Mouse (Mus musculus) retina, embryonic 14.5 days (tissue): ENCODE data around the gene Cyp46a1.

ENCODE experiments used
- DNase-seq: peaks from one replicate; pipeline ENCODE4 v3.0.0-alpha.2; 2015; ENCODE audit warnings: low spot score

The Cyp46a1 gene

DNA sequence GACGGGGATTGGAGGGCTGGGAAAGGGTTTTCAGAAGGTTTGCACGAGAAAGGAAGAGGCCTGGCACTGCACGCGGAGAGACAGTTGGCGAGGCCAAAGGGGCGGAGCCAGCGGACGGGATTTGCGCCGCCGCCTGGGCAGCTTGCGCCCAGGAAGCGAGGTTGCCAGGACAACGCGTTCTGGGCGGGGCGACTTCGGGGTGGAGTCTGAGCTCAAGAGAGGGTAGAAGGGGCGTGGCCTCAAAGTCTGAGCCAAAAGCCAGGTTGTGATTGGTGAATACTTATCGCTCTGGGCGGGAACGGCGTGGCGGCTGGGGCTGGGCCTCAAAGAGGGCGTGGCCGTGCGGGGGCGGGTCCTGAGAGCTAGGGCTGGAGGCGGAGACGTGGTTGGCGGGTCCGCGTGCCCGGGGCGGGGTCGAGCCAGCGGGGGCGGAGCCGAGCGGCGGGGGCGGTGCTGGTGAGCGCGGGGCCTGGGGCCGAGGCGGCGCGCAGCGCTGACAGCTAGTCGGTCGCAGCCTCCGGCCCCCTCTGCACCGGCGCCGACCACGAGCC, at the start of gene Cyp46a1:
Gene Cyp46a1 (plus strand): TSS at position 487 of the 551 bp plus-strand sequence.
- DNase-seq = peak; percentile 100

DNA sequence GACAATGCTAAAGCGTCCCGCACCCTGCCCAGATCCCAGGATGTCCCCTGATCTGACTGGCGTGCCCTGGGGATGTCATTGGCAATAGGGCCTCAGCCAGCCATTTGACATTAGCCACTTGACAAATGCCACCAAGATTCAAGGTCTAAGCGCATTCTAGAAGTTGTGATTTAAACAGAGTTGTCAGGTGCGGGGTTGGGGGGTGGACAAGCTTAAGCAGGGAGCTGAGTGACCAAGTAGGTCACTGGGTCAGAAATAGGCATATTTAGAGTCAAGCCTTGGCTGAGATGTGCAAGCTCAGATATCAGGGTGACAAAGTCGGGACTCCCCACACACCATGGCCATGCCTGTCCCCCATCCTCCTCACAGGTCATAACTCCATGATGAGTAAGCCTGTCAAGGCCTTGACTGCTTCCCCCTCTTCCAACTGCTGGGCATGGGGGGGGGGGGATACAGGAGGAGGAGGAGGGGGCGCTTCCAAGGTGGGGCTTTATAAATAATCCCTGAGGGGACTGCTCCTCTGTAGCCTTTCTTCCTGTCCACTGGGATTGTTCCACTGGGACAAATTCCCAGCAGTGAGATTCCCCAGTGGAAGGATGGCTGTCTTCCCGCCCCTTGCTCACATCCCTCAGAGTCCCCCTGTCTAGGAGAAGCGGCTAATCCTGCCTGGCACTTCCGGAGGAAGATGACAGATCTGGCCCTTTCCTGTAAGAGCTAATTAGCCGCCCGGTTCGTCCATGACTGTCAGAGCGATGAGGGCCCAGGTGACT, 49.5 kb upstream of the Cyp46a1 start:
- DNase-seq = peak; percentile 80

DNA sequence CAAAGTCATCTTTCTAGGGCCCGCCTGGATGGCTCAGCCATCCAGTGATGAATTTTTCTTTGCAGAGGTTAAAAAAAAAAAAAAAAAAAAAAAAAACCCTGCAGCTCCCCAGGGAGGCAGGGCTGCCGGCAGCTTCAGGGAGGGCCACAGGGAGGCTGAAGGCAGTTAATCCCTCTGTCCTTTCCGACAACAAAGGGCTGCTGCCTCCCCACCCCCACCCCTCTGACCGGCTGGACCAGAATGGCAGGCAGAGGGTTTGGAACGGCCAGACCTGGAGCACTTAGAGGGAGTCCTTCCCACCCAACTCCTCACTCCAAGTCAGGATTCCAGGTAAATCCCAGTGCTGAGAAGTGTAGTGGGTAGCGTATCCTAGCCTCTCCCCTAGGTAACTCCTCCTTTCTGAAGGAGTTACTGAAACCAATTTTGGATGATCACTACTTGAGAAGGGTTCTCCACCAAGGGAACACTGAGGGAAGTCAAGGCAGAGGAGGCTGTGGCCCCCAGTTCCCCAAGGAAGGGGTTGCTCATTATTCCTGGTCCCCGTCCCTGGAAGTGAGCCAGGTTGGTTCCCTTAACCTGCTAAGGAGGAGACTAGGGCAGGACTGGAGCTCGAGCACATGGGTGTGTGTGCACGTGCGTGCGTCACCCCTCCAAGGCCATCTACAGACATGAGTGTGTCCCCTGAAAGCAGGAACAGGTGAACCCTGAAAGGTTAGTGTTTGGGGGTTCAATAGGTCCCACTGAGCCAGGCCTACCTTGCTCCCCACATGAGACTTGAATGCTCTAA, 48.8 kb upstream of the Cyp46a1 start:
- peak; percentile 66 for DNase-seq

DNA sequence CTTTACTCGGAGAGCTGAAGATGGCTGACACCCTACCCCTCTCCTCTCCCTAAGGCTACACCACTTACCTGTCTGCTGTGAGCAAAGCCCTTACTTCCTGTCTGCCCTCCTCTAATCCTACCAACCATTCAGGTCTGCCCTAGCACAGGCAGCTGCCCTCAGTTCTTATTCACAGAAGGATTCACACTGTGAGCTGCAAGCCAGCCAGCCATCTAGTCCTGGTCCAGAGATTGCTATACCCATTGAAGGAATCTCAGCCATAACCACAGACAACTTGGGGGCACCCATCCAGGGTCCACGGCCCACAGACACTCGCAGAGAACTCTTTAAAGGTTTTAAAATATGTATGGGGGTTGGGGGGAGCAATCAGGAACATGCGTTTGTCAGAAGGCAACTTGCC, 47.8 kb upstream of the Cyp46a1 start:
- DNase-seq = no peak

DNA sequence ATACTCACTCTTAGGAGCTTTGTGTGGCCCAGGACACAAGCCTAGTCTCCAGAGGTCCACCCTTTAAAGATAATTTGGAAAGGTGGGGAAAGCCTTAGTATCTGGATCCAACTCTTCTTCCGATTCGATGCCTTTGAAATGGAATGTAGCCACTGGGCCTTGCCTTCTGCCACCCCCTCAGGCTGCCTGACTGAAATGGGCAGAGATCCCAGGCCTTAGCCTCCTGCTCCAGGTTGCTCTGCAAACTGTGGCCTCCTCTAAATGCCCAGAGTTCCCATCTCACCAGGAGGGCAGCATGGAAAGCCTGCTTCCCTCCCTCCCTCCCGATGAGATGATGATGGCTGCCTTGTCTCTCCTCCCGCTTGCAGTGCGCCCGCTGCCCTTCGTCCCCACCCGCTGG, 47.2 kb upstream of the Cyp46a1 start:
- DNase-seq = no peak

DNA sequence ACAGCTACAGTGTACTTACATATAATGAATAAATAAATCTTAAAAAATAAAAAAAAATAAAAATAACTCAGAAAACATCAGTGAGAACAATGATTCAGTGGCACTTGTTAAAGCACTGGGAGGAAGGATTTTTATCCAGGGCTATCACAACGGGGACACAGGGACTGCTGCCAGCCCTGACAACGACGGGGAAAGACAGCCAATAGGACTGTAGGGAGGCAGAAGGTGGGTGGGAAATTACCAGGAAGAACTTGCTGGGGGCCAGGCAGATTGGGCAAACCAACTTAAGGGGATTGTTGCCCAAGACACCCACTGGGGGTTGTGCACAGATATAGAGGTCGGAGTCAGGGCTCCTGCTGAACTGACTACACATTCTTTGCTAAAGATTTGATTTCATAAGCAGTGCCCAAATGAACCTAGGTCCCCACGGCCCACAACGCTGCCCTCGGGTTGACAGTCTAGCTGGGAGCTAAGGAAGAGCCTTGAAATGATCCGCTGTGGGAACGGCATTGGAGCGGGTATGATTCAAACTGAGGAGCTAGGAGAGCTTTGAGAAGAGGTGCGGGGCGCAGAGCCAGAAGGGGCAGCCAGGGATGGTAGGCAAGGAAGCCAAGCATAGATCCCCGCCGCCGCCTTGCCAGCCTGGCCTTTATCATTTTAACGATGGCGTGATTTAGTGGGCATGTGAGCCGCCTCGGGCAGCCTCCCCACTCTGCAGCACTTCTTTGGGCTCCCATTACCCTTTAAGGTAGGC, 45.9 kb upstream of the Cyp46a1 start:
- no peak for DNase-seq

DNA sequence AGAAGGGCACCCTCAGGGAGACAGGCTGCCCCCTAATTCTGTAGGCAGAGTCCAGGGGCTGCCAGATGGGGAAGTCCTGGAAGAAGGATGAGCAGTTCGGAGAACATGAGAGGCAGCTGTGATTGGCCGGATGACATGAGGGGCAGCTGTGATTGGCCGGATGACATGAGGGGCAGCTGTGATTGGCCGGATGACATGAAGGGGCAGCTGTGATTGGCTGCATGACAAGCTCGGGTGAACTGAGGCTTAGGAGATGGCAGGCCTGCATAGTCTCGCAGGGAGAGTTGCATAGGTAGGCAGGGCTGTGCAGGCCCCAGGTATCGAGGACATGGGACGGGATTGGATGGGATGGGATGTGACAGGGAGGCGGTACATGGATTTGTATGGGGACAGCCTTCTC, 41.8 kb upstream of the Cyp46a1 start:
- peak; percentile 68 for DNase-seq

DNA sequence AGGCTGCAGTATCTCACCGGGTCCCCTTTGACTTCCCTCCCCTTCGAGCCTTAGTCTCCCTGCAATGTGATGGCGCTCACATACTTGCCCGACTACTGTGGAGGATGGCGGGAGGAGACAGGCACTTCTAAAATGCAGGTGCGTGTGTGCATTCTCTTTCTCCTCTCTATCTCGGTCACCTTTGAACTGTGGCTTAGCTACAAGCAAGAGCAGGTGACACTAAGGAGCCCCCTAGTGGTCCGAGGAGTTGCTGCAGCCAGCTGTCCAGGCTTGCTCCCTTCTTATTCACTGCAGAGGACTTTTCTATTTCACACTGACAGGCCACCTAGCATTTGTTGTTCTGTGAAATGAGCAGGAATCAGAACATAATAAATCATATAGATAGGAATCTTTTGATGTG, 41.2 kb upstream of the Cyp46a1 start:
- peak; percentile 94 for DNase-seq

DNA sequence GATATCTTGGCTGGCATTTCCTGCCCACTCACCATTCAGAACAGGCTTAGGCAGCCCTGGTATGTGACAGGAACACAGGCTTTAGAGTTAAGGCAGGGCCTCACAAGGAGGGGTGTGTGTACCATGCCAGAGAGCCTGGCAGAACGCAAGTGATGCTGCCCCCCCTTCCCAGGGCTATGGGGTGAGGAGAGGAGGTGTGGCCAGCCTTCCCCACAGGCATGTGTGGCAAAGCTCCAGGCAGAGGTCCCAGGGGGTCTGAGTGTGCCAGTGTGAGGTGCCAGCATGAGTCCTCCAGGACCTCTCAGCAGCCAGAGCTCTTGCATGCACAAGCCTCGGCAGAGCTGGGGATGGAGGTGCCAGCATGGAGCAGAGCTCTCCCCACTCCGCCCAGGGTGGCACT, 39.6 kb upstream of the Cyp46a1 start:
- DNase-seq = no peak

DNA sequence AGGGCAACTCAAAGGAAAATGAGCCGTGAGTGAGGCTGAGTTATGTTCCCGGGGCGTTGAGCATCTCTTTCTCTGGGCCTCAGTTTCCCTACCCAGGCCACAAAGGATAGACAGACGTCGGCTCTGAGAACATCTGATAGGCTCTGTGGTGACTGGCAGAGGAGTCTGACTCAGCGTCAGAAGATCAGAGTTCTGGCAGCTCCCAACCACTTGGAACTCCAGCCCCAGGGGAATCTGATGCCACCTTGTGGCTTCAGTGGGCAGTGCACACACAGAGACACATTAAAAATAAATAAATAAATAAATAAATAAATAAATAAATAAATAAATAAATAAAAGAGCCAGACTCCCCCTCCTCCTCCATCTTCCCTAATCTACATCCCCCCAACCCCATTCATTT, 37.1 kb upstream of the Cyp46a1 start:
- peak; percentile 63 for DNase-seq

DNA sequence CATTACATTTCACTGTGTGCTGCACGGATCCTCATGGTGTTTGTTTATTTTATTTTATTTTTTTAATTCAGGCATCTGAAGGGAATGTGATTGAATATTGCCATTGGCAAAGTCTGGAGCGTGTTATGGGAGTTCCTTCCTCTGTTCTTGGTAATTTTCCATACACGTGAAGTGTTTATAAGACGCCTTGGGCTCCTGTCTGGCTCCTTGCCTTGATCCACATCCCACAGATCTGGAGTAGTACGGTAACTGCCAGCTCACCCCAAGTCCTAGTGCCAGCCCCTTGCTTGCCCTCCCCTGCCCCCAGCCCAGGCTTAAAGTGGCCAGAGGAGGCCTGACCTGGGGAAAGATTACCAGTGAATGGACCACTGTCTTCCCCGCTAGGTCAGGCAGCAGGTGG, 33.2 kb upstream of the Cyp46a1 start:
- DNase-seq = no peak

DNA sequence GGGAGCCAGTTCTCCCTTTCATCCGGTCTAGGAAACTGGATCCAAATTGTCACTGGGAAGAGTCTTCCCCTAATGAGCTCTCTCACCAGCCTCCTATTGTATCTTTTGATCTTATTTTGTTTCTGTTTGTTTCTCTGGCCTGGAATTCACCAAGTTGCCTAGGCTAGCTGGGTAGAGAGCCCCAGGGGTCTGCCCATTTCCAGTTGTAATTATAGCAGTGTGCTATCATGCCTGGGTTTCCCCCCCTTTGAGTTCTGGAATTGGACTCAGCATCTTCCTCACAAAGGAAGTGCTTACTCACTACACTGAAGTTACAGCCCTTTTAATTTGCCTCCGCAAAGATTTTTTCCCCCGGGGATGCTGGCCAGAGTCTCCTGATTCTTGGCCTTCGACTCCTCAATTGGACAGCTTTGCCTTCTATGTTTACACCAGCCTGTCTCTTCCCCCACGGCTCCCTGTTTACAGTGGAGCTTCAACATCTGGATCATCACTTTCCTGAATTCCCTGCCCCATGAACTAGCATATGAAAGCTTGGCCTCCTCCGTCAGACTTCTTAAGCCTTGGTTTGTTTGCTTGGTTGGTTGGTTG, 30.3 kb upstream of the Cyp46a1 start:
- peak; percentile 23 for DNase-seq

DNA sequence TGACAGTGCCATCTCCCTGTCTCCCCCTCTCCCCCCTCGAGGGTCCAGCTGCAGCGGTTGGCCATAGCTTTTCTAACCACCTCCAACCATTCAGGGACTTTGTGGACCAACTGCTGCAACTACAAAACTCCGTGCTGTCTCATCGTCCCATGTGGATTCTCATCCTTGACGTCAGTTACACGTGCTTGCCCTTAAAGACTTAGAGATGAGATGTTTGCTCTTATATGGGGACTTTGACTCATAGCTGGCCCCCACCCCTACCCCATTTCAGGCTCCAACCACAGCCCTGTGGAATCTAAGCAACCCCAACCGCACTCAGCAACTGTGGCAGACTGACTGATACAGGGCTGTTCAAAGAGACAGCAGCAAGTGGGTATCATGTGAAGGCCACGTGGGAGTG, 29.0 kb upstream of the Cyp46a1 start:
- no peak for DNase-seq

DNA sequence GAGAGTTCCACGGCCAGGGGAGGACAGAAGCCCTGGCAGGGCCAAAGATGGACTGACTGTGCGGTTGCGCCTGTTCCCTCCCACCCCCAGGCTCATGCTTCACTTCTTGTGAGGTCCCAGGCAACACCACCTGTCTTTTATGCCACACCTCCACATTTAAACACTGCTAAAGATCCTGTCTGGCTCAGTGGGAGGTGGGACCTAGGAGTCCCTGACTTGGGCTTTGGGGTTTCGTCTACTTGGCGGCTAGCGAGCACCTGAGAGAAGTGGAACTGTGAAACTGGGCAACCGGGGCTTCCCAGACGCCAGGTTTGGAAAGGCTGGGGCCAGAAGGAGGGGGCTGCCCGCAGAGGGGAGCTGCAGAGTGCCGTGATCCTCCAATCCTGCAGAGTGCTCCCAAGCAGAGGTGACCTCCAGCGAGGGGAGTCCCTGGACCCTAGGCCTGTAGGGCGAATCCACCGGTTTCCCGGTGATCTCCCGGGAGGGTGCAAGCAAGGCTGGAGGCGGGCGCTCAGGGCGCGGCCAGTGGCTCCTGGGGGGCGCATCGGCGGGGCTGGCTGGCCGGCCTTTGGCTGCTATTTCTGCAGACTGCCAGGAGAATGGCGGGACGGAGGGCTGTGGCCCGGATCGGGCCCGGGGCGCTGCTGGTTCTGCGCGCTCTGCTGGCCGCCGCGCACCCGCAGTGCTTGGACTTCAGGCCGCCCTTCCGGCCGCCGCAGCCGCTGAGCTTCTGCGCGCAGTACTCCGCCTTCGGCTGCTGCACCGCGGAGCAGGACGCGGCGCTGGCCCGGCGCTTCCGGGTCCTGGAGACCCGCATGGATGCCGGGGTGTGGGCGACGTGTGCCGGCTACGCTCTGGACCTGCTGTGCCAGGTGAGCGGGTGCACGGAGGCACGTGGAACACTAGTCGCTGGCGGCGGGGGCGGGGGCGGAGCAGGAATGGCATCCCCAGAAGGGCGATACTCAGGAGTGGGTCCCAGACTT, 28.1 kb upstream of the Cyp46a1 start, which contains the start of gene Hhipl1:
Gene Hhipl1 (plus strand): TSS at position 459 of the 983 bp plus-strand sequence.
- DNase-seq = peak; percentile 68

DNA sequence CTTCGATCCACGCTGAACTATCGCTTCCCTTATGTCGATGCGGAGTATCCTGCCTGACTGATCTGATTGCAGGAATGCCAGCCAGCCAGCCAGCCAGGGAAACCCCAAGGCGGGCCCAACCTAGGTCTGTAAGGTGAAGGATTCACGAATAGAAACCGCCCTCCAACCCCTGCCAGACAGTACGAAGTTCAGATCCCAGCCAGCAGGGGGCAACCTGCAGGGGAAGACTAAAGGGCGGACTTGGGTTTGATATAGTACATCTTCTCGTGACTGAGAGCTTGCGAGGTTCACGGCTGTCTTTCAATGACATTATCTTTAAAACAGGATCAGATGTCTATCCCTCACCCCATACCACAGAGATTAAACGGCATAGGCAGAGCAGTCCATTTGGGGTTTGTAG, 26.6 kb upstream of the Cyp46a1 start:
- peak; percentile 77 for DNase-seq

DNA sequence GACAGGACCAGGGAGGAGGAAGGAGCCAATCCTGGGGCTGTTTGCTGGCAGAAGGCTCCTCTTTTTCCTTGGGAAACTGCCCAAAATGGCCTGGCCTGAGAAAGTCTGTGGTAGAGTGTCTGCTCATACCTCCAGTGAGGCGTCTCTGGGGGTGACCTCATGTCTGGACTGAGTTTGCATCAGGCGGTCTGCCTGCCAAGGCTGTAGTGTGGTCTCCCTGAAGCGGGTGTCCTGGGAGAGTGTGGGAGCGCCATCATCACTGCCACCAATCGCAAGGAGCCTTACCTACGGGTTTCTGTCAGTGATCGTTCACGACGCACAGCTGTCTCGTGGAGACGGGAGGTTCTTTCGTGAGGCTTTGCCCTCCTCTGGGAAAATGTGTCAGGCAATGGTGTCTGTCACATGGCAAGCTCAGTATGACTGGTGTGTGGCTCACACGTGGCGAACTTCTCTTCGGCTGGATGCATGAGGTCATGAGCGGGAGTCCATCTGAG, 25.8 kb upstream of the Cyp46a1 start:
- DNase-seq = no peak

DNA sequence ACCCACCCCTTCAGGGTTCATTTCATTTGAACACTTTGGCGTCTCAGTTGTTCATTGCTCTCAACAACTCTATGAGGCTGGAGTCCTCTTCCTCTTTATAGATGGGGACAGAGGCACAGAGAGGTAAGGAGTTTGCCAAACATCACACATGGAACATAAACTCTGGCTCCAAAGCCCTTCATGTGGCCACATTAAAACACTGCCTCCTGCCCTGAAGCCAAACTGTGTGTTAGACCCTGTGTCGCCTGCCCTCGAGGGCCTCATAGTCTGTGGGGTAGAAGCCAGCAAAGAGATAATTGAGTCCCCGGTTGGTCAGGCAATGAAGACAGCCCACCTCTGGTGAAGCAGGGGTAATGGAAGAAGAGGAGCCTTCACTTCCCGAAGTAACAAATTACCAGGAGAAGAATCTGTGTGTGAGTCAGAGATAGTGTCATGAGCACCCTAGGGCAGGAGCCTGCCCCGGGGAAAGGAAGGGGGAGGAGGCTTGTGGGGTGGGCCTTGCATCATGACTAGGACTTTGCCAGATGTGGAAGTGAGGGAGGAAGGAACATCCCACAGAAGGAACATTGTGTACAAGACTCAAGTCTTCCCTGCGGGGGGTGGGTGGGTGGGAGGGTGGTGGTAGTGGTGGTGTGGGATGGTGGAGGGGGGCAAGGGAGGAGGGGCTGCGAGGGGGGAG, 24.9 kb upstream of the Cyp46a1 start:
- DNase-seq = no peak

DNA sequence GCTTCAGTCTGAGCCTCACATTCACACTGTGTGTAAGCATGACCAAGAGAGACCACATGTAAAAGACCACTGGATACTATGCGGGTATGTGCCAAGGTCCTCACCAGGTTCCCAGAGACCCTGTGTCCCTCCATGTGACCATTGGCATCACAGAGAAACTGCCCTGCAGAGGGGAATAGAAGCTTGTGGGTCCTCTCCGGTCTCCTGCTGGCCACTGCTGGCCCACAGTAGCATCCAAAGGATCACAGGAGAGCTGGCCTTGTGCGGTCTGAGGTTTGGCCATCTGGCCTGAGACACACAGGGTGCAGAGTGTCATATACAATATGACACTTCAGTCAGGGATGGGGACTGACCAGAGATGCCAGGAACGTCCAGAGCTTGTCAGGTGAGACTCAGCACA, 24.1 kb upstream of the Cyp46a1 start:
- DNase-seq = no peak

DNA sequence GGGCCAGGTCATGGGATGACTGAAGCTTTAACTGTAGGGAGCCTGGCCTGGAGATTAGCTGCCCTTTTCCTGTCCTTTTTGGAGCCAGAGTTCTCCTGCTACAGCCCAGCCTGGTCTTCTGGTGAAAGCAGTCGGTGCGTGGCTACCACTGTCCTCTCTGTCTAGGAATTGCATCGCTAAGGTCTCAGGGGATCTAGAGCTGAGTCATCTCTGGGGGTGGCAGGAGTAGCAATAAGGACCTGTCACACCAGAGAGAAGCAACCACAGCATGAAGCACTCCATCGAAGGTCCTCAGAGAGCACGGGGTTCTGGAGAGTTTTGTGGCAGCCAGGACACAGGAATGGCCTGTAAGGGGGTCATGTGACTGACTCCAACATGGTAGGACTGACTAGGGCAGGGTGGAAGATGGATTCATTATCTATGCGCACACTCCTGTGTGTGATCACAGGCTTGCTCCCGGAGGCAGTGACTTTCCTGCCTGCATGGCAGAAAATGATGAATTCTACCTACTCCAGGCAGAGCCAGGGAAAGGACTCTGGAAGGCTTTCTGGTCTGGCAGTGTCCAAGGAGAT, 23.6 kb upstream of the Cyp46a1 start:
- DNase-seq = no peak
